Mouse (Mus musculus) 416B (cell line): ENCODE measurements around the gene Dnah8.

Experiments
- DNase-seq: peaks from one replicate; pipeline ENCODE4 v3.0.0; 2011; ENCODE audit warnings: low read depth

Gene Dnah8

GRCm38 (mm10) chr17:30663170-30663569 is 39.0 kb downstream of the Dnah8 start:
- DNase-seq: no peak

- DNase-seq: no peak
Measured at GRCm38 (mm10) chr17:30664856-30665255, 40.7 kb downstream of the Dnah8 start.

- DNase-seq: no peak
Measured at GRCm38 (mm10) chr17:30672556-30672955, 48.4 kb downstream of the Dnah8 start.

- DNase-seq: no peak
Measured at GRCm38 (mm10) chr17:30673023-30673422, 48.9 kb downstream of the Dnah8 start.

GRCm38 (mm10) chr17:30675021-30675740 is 51.0 kb downstream of the Dnah8 start:
- DNase-seq: no peak

GRCm38 (mm10) chr17:30678523-30678922 is 54.4 kb downstream of the Dnah8 start:
- no peak for DNase-seq

GRCm38 (mm10) chr17:30679612-30680011 is 55.5 kb downstream of the Dnah8 start:
- peak; percentile 8 for DNase-seq

GRCm38 (mm10) chr17:30681604-30682003 is 57.5 kb downstream of the Dnah8 start:
- DNase-seq: peak; percentile 80

GRCm38 (mm10) chr17:30690181-30690580 is 66.0 kb downstream of the Dnah8 start:
- DNase-seq: no peak

GRCm38 (mm10) chr17:30691481-30691880 is 67.3 kb downstream of the Dnah8 start:
- no peak for DNase-seq

GRCm38 (mm10) chr17:30694281-30694680 is 70.1 kb downstream of the Dnah8 start:
- no peak for DNase-seq

- DNase-seq: no peak
Measured at GRCm38 (mm10) chr17:30714732-30715131, 90.6 kb downstream of the Dnah8 start.

GRCm38 (mm10) chr17:30718197-30718596 is 94.0 kb downstream of the Dnah8 start:
- no peak for DNase-seq

- DNase-seq: no peak
Measured at GRCm38 (mm10) chr17:30719031-30719430, 94.9 kb downstream of the Dnah8 start.

GRCm38 (mm10) chr17:30727788-30728187 is 103.6 kb downstream of the Dnah8 start:
- no peak for DNase-seq

- DNase-seq: no peak
Measured at GRCm38 (mm10) chr17:30732736-30733135, 108.6 kb downstream of the Dnah8 start.

- DNase-seq: no peak
Measured at GRCm38 (mm10) chr17:30734770-30735169, 110.6 kb downstream of the Dnah8 start.

GRCm38 (mm10) chr17:30735454-30735853 is 111.3 kb downstream of the Dnah8 start:
- no peak for DNase-seq

- DNase-seq: peak; percentile 60
Measured at GRCm38 (mm10) chr17:30737797-30738196, 113.6 kb downstream of the Dnah8 start.

GRCm38 (mm10) chr17:30739769-30740168 is 115.6 kb downstream of the Dnah8 start:
- no peak for DNase-seq

GRCm38 (mm10) chr17:30743947-30744346 is 119.8 kb downstream of the Dnah8 start:
- no peak for DNase-seq

GRCm38 (mm10) chr17:30746056-30747024 is 122.2 kb downstream of the Dnah8 start:
- DNase-seq: peak; percentile 41

GRCm38 (mm10) chr17:30749391-30749790 is 125.2 kb downstream of the Dnah8 start:
- DNase-seq: no peak
